Mouse (Mus musculus) left cerebral cortex, adult 6 months (tissue): ENCODE measurements around the gene Myo16. TPM values are rescaled to one million over a fixed set of nuclear protein-coding genes. Genes with fewer than 3 reads are reported as not detected.

Experiments
- long read RNA-seq, 2 experiments: library from polyadenylated mRNA; unstranded; transcript quantifications; one replicate each; pipeline ENCODE4 v2.0.0; 2019 to 2020
- polyA plus RNA-seq: library from polyadenylated mRNA; unstranded; fragments of <200 nt; fragmentation: Nextera tagmentation; gene quantifications from 2 replicates; pipeline ENCODE4 v1.2.3, GENCODE M21; 2021

Gene Myo16
- polyA plus RNA-seq = 2.5 and 3.8 TPM in 2 replicates
- long read RNA-seq, experiment 1, partial matches to known transcripts = 4 of 11 reads
- long read RNA-seq, experiment 1, other reads (novel, unspliced or antisense) = 7 of 11 reads
- long read RNA-seq, experiment 2, partial matches to known transcripts = 0 of 4 reads
- long read RNA-seq, experiment 2, other reads (novel, unspliced or antisense) = 4 of 4 reads

DNA sequence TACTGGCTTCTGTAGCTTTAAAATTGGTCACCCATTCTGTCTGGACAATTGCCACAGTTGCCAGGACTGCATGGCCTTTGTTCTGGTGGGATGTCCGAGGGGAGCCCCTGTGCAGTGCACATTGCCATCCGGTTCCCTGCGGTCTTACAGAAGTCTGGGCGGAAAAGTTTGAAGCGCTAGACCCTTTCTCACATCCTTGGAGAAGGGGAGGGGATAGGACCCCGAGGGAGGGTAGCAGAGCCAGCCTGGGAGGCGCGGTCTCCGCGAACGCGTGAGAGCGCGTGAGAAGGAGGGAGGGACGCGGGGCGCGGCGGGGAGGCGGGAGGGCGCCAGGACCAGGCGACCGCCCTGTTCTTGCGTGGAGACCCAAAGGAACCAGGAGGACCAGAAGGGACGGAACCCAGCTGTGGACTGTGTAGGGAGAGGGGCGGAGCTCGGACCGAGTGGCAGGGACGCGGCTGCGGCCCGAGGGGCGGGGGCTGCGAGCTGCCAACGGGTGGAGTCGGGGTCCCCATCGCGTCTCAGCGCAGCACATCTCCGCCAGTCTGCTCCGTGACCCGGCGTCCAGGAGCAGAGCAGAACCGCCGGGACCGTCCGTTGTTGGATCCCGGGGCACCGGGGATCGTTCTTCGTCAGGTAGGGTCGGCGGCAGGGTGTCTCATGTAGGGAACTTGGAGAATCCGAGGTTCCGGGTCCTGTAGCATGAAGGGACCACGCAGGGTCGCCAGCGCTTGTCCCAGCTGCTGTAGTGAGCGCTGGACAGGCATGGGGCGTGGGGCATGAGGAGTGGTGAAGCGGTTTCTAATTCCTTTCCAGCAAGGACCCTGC is at the start of gene Myo16:
Myo16 (plus strand) TSS at position 301 of the 828 bp plus-strand sequence.

Other genes with a start within 250 kb of the Myo16 start
- 1.7 and 1.9 TPM in 2 replicates for gene Lig4, start 176.2 kb upstream of the Myo16 start, polyA plus RNA-seq
- 4.2 and 12.2 TPM in 2 replicates for gene Abhd13, start 176.2 kb upstream of the Myo16 start, polyA plus RNA-seq
- gene Tnfsf13b, start 147.4 kb upstream of the Myo16 start, polyA plus RNA-seq = 0.78 and 0.85 TPM in 2 replicates